Mouse (Mus musculus) ES-E14 (cell line): Measurements from ENCODE around the gene Usf1. TPM values are rescaled to one million over a fixed set of nuclear protein-coding genes. Genes with fewer than 3 reads are reported as not detected.

Experiments
- DNase-seq: peaks from one replicate; pipeline ENCODE4 v3.0.0-alpha.2; 2013; ENCODE audit warnings: low read depth, low spot score
- H3K27ac ChIP-seq: 2 replicates; pipeline ENCODE4 v1.5.1; 2012; ENCODE audit warnings: low read depth, mild to moderate bottlenecking, low read length, moderate library complexity, mixed read lengths; ENCODE audit not compliant: poor library complexity, insufficient read depth, severe bottlenecking
- H3K36me3 ChIP-seq: 2 replicates; pipeline ENCODE4 v1.6.1; 2012; ENCODE audit warnings: mild to moderate bottlenecking, low read length, moderate library complexity, mixed read lengths; ENCODE audit not compliant: control insufficient read depth, poor library complexity, insufficient read depth, severe bottlenecking
- H3K4me1 ChIP-seq, 2 experiments: fragments of 150-350 bp in 1 of 2; sonication (generic) in 1 of 2; 2 replicates each; pipeline ENCODE4 v1.6.1; 2012; ENCODE audit warnings: low read length in 2 of 2, mild to moderate bottlenecking in 1 of 2, mixed read lengths in 1 of 2; ENCODE audit not compliant: control insufficient read depth in 2 of 2, insufficient read depth in 2 of 2, poor library complexity in 1 of 2
- H3K4me3 ChIP-seq, 2 experiments: fragments of 150-350 bp in 1 of 2; sonication (generic) in 1 of 2; 2 replicates each; pipeline ENCODE4 v1.5.1; 2012; ENCODE audit warnings: low read length in 2 of 2, low read depth in 1 of 2, mild to moderate bottlenecking in 1 of 2, mixed read lengths in 1 of 2; ENCODE audit not compliant: insufficient read depth in 1 of 2, poor library complexity in 1 of 2, severe bottlenecking in 1 of 2
- H3K9ac ChIP-seq: 2 replicates; pipeline ENCODE4 v1.6.1; 2012; ENCODE audit warnings: low read depth, mild to moderate bottlenecking, low read length, mixed read lengths; ENCODE audit not compliant: poor library complexity, insufficient read depth, severe bottlenecking
- H3K9me3 ChIP-seq: fragments of 150-350 bp; sonication (generic); 2 replicates; pipeline ENCODE4 v1.6.1; 2012; ENCODE audit warnings: low read depth, mild to moderate bottlenecking, low read length; ENCODE audit not compliant: control insufficient read depth, insufficient read depth
- HCFC1 ChIP-seq: IDR thresholded peaks from 2 replicates; pipeline ENCODE4 v1.6.1; 2012; ENCODE audit warnings: low read length, inconsistent platforms, borderline replicate concordance; ENCODE audit not compliant: insufficient read depth
- ZNF384 ChIP-seq: IDR thresholded peaks from 2 replicates; pipeline ENCODE4 v1.6.1; 2012; ENCODE audit warnings: low read depth, low read length, inconsistent platforms
- in situ Hi-C, 2 experiments: fragments of 600-800 bp; cut with MboI; formaldehyde crosslinking; loops; one replicate each; pipeline ENCODE4 v1.15.1; 2025; ENCODE audit warnings: low sequenced_read_pairs in 2 of 2, inconsistent platforms in 1 of 2; ENCODE audit not compliant: unreplicated experiment in 2 of 2
- total RNA-seq: library from RNA; depleted of rRNA; stranded (reverse); fragments of 300-350 nt; gene quantifications from 2 replicates; pipeline ENCODE4 v1.2.3, GENCODE M21; 2012; rRNA removed

The Usf1 gene
- total RNA-seq, 1 experiment, result 151 TPM

DNA sequence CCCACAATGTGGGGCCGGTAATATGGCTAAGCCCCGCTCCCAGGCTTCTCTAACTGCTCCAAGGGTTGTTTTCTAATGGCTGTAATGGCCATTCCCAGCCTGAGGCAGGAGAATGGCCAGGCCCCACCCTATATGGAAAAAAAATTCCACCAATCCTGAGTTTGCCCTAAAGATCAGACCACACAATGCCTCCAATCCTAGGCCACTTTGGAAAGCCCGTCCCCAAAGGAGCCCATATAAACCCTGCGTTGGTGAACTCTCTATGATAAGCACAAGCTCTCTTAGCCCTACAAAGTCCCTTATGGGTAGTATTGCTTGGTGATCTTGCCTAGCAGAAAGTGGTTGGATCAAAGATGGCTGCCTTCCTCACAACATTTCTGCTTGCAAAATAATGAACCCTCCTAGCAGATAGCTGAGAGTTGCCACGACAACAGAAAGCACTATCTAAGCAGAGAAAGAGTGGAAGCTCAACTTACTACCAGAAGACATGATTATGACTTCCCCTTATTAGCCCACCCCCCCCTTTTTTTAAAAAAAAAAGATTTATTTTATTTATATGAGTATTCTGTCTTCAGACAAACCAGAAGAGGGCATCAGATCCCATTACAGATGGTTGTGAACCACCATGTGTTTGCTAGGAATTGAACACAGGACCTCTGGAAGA, 54.8 kb downstream of the Usf1 start:
- Histone ChIP-seq H3K9me3 (no peaks in the 10 kb centered on the region), H3K4me3 (no peak overlapping the region), H3K36me3 (peaks cover 23% of the 10 kb centered on the region), H3K4me1 (peaks cover 3% of the 10 kb centered on the region in 2 experiments; a peak in 1 of 4 replicates), H3K27ac (peak overlapping the region; percentile 33), H3K9ac (no peak overlapping the region)
- DNase-seq, result no peak
- in situ Hi-C loops, result no loop called here
- TF ChIP-seq ZNF384 (0 out of 2 replicates have a peak, but pooled peaks have one; percentile 25), HCFC1 (no peak)

DNA sequence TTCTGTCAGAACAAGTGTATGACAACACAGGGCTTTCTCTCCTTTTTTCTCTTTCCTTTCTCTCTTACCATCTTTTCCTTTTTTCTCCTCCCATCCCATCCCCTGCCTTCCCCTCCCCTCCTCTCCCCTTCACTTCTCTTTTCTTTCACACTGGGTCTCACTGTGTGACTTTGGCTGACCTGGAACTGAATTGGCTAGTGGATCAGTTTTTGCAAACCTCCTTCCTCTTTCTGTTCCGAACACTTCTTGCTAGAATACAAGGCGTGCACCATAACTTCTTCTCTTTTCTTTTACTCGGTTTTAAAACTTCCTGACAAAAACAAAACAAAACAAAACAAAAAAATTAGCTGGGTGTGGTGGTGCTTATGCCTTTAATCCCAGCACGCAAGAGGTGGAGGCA, 55.5 kb downstream of the Usf1 start:
- Histone ChIP-seq H3K4me1 (peaks cover 3 to 7% of the 10 kb centered on the region in 2 experiments; a peak in 3 of 4 replicates), H3K9ac (no peak overlapping the region), H3K27ac (no peak overlapping the region), H3K4me3 (no peak overlapping the region), H3K36me3 (peaks cover 16% of the 10 kb centered on the region), H3K9me3 (no peaks in the 10 kb centered on the region)
- DNase-seq, result no peak
- TF ChIP-seq HCFC1, result no peak
- in situ Hi-C loops, result no loop called here

Other genes starting within 250 kb of the Usf1 start
- 0.63 and 2.2 TPM in 2 replicates for gene Pcp4l1, start 215.0 kb upstream of the Usf1 start, total RNA-seq
- gene Nr1i3, start 197.3 kb upstream of the Usf1 start, total RNA-seq, result 0.71 and 1.2 TPM in 2 replicates
- 22.0 and 27.5 TPM in 2 replicates for gene Tomm40l, start 188.8 kb upstream of the Usf1 start, total RNA-seq
- 0.98 and 2.0 TPM in 2 replicates for gene Apoa2, start 186.3 kb upstream of the Usf1 start, total RNA-seq
- 0.62 and 0.63 TPM in 2 replicates for gene Fcer1g, start 176.9 kb upstream of the Usf1 start, total RNA-seq
- gene Adamts4, start 160.9 kb upstream of the Usf1 start, total RNA-seq, result 3.9 and 4.5 TPM in 2 replicates
- gene Ndufs2, start 159.9 kb upstream of the Usf1 start, total RNA-seq, result 175 and 229 TPM in 2 replicates
- 35.8 and 51.0 TPM in 2 replicates for gene B4galt3, start 141.0 kb upstream of the Usf1 start, total RNA-seq
- 15.5 and 23.6 TPM in 2 replicates for gene Ppox, start 130.1 kb upstream of the Usf1 start, total RNA-seq
- 23.1 and 30.7 TPM in 2 replicates for gene Usp21, start 123.3 kb upstream of the Usf1 start, total RNA-seq
- gene Ufc1, start 116.3 kb upstream of the Usf1 start, total RNA-seq, result 59.1 and 78.8 TPM in 2 replicates
- gene Dedd, start 82.2 kb upstream of the Usf1 start, total RNA-seq, result 23.9 and 25.7 TPM in 2 replicates
- 18.1 and 24.4 TPM in 2 replicates for gene Nit1, start 65.7 kb upstream of the Usf1 start, total RNA-seq
- gene Pfdn2, start 65.6 kb upstream of the Usf1 start, total RNA-seq, result 41.1 and 41.6 TPM in 2 replicates
- gene Klhdc9, start 50.5 kb upstream of the Usf1 start, total RNA-seq, result 0.85 and 1.1 TPM in 2 replicates
- 1.9 and 3.0 TPM in 2 replicates for gene Nectin4, start 41.2 kb upstream of the Usf1 start, total RNA-seq
- gene Arhgap30, start 22.4 kb upstream of the Usf1 start, total RNA-seq, result 8.0 and 9.0 TPM in 2 replicates
- gene Tstd1, start 7.6 kb downstream of the Usf1 start, total RNA-seq, result 6.2 and 11.2 TPM in 2 replicates
- 74.9 and 132 TPM in 2 replicates for gene F11r, start 26.2 kb downstream of the Usf1 start, total RNA-seq
- 3.2 and 4.0 TPM in 2 replicates for gene Alyref2, start 92.2 kb downstream of the Usf1 start, total RNA-seq
- gene Itln1, start 124.0 kb downstream of the Usf1 start, total RNA-seq, result not detected in 2 replicates
- not detected in 2 replicates for gene Cd244a, start 147.9 kb downstream of the Usf1 start, total RNA-seq
- 0.13 TPM in 1 of 2 replicates, not detected in the other for gene Ly9, start 196.1 kb downstream of the Usf1 start, total RNA-seq
- gene Slamf7, start 241.7 kb downstream of the Usf1 start, total RNA-seq, result not detected in 2 replicates